Mouse (Mus musculus) hindbrain, embryonic 12.5 days (tissue): Measurements from ENCODE around the gene Rnf167. TPM values are rescaled to one million over a fixed set of nuclear protein-coding genes. Genes with fewer than 3 reads are reported as not detected.

Experiments used
- ATAC-seq: fragments of 200-750 bp; cut with Nextera tagmentation; 2 replicates; pipeline ENCODE4 v1.8.0; 2017; ENCODE audit warnings: moderate TSS enrichment; ENCODE audit not compliant: low FRiP score
- H3K27ac ChIP-seq: fragments of 300-500 bp; sonication (generic); 2 replicates; pipeline ENCODE4 v1.5.1; 2016; ENCODE audit warnings: mild to moderate bottlenecking
- H3K27me3 ChIP-seq: fragments of 300-500 bp; sonication (generic); 2 replicates; pipeline ENCODE4 v1.6.1; 2016; ENCODE audit warnings: mild to moderate bottlenecking
- H3K36me3 ChIP-seq: fragments of 300-500 bp; sonication (generic); 2 replicates; pipeline ENCODE4 v1.6.1; 2016; ENCODE audit warnings: mild to moderate bottlenecking
- H3K4me1 ChIP-seq: fragments of 300-500 bp; sonication (generic); 2 replicates; pipeline ENCODE4 v1.6.1; 2016
- H3K4me2 ChIP-seq: fragments of 300-500 bp; sonication (generic); replicated peaks from 2 replicates; pipeline ENCODE4 v1.6.1; 2016; ENCODE audit warnings: mild to moderate bottlenecking
- H3K4me3 ChIP-seq: fragments of 300-500 bp; sonication (generic); 2 replicates; pipeline ENCODE4 v1.5.1; 2016; ENCODE audit warnings: mild to moderate bottlenecking
- H3K9ac ChIP-seq: fragments of 300-500 bp; sonication (generic); 2 replicates; pipeline ENCODE4 v1.6.1; 2016; ENCODE audit warnings: mild to moderate bottlenecking, moderate library complexity
- H3K9me3 ChIP-seq: fragments of 300-500 bp; sonication (generic); replicated peaks from 2 replicates; pipeline ENCODE4 v1.6.1; 2016; ENCODE audit warnings: mild to moderate bottlenecking
- WGBS: fragments of 180-500 bp; shearing (Covaris S2); methylation state at CpG from one replicate; pipeline ENCODE4 v1.1.7; 2016; 5-methylcytosine and 5-hydroxymethylcytosine counted together
- polyA plus RNA-seq: library from polyadenylated mRNA; unstranded; fragments of >200 nt; fragmentation: Nextera tagmentation; extraction: Ambion mirVana; gene quantifications from 2 replicates; pipeline ENCODE4 v1.2.1, GENCODE M21; 2016

The Rnf167 gene
- polyA plus RNA-seq, 1 experiment from 2014 or later: 96.0 TPM

DNA sequence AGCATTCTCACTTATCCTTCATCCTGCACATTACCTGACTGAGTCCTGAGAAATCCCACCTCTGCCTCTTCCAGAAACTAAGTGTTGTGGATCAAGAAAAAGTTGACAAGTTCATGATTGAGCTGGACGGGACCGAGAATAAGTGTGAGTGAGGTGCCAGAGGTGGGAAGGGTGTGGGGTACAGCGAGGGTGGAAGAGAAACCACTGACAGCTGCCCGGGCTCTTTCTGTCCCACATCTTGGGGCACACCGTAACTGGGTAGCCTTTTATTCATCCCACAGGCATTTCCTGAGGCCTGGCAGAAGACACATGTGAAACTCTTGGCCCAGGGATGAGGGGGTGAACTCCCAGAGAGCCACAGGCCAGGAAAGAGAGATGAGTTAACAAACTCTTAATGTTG lies 11.5 kb downstream of the Rnf167 start:
- Histone ChIP-seq H3K36me3 (peaks cover 28% of the 10 kb centered on the region), H3K4me3 (no peak overlapping the region), H3K9ac (0 out of 2 replicates have a peak overlapping the region, but pooled peaks have one; percentile 13), H3K9me3 (no peaks in the 10 kb centered on the region), H3K27ac (no peak overlapping the region), H3K4me2 (no peak overlapping the region), H3K4me1 (peaks cover 23% of the 10 kb centered on the region), H3K27me3 (no peaks in the 10 kb centered on the region)
- WGBS: 92% methylated on average over 5 of the region's 5 CpGs
- ATAC-seq: no peak

DNA sequence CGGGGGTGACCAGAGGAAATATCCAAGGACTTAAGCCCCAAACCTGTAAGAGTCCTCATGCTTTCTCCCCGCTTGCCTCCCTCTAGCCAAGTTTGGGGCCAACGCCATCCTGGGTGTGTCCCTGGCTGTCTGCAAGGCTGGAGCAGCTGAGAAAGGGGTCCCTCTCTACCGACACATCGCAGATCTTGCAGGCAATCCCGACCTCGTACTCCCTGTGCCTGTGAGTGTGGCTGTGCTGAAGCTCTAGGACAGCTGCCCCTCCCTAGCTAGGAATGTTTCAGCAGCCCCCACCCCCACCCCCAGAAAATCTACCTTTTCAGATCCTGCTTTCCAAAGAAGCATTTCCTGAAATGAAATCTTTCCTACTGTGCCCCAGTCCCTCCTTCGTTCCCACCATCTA lies 11.9 kb downstream of the Rnf167 start:
- H3K4me2 ChIP-seq: no peak overlapping the region
- H3K27me3 ChIP-seq: no peaks in the 10 kb centered on the region
- no peak overlapping the region for H3K9ac ChIP-seq
- no peak overlapping the region for H3K27ac ChIP-seq
- ATAC-seq: no peak
- peaks cover 23% of the 10 kb centered on the region for H3K4me1 ChIP-seq
- H3K36me3 ChIP-seq: peaks cover 32% of the 10 kb centered on the region
- H3K9me3 ChIP-seq: no peaks in the 10 kb centered on the region
- no peak overlapping the region for H3K4me3 ChIP-seq
- WGBS: 75% methylated on average over 8 of the region's 8 CpGs

DNA sequence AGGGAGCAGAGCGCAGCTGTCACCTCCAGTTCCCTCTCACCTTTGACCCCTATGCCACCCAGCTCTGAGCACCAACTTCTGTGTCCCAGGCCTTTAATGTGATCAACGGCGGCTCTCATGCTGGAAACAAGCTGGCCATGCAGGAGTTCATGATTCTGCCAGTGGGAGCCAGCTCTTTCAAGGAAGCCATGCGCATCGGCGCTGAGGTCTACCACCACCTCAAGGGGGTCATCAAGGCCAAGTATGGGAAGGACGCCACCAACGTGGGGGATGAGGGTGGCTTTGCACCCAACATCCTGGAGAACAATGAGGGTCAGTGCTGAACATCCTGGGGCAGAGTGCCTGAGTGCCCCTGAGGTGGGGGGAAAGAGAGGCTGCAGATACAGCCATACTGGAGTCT lies 13.5 kb downstream of the Rnf167 start:
- H3K4me3 ChIP-seq: no peak overlapping the region
- H3K4me2 ChIP-seq: no peak overlapping the region
- no peaks in the 10 kb centered on the region for H3K27me3 ChIP-seq
- peak overlapping the region; percentile 35; the same call in 1 of the 2 replicates for H3K27ac ChIP-seq
- peaks cover 19% of the 10 kb centered on the region for H3K4me1 ChIP-seq
- peaks cover 47% of the 10 kb centered on the region for H3K36me3 ChIP-seq
- ATAC-seq: no peak
- 93% methylated on average over 8 of the region's 8 CpGs for WGBS
- H3K9me3 ChIP-seq: no peaks in the 10 kb centered on the region
- H3K9ac ChIP-seq: no peak overlapping the region

DNA sequence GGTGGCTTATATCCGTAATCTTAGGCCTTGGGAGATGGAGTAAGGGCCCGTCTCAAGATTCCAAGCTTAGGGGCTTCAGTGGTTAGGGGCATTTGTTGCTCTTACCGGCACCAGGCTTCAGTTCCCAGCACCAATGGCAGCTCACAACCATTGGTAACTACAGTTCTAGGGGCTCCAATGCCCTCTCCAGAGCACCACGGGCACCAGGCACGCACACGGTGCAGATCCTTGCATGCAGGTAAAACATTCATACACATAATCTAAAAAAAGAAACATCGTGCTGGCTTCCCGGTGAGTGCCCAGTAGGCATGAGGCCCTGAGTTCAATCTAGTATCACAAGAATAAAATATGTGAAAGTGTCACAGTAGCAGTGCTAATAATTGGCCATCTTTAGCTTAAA lies 16.1 kb downstream of the Rnf167 start:
- Histone ChIP-seq H3K4me3 (no peak overlapping the region), H3K4me1 (peaks cover 10% of the 10 kb centered on the region), H3K27me3 (no peaks in the 10 kb centered on the region), H3K36me3 (peaks cover 54% of the 10 kb centered on the region), H3K9ac (no peak overlapping the region), H3K27ac (no peak overlapping the region), H3K9me3 (no peaks in the 10 kb centered on the region), H3K4me2 (no peak overlapping the region)
- ATAC-seq: no peak
- 93% methylated on average over 8 of the region's 8 CpGs for WGBS

DNA sequence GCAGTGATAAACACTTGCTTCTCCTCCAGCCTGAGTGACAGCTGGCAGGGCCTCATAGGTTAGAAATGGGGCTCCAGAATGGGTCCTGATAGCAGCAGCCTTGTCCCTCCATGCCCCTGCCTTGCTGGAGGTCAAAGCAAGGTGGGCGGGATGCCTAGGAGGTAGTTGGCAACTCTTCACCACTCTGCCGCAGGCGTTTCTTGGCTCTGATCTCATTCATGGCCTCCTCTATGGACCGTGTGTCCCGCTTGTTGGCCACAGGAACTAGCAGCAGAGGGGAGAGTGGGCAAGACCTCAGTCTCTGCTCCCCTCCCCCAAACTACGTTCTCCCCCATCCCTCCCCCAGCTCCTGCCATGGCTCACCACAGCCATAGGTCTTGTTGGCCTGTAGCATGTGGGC lies 16.9 kb downstream of the Rnf167 start:
- WGBS: 92% methylated on average over 6 of the region's 6 CpGs

DNA sequence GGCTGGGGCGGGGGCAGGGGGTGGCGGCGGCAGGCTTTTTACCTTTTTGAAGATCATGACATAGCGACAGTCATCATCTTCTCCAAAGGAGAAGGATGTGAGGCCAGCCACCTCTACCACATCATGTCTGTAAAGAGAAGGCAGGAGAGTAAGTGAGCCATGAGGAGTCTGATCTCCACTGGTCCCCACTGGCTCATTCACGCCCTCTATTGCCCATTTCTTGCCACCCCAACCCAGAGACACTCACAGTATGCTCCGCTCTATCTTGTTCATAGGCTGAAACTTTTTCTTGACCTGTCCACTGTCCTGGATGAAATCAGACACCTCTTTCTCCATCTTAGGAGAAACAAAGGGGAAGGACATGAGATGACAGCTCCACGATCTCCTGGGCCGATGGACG lies 17.7 kb downstream of the Rnf167 start:
- ATAC-seq: no peak
- Histone ChIP-seq H3K27me3 (no peaks in the 10 kb centered on the region), H3K27ac (no peak overlapping the region), H3K9ac (no peak overlapping the region), H3K4me3 (no peak overlapping the region), H3K4me2 (no peak overlapping the region), H3K4me1 (peaks cover 12% of the 10 kb centered on the region), H3K9me3 (no peaks in the 10 kb centered on the region), H3K36me3 (peaks cover 53% of the 10 kb centered on the region)
- 92% methylated on average over 9 of the region's 9 CpGs for WGBS

More for the DNA sequence above, 16.9 kb downstream of the Rnf167 start:
- peaks cover 12% of the 10 kb centered on the region for H3K4me1 ChIP-seq
- no peak overlapping the region for H3K27ac ChIP-seq
- H3K27me3 ChIP-seq: no peaks in the 10 kb centered on the region
- no peak for ATAC-seq
- no peaks in the 10 kb centered on the region for H3K9me3 ChIP-seq
- peaks cover 54% of the 10 kb centered on the region for H3K36me3 ChIP-seq
- no peak overlapping the region for H3K4me3 ChIP-seq
- H3K9ac ChIP-seq: no peak overlapping the region
- no peak overlapping the region for H3K4me2 ChIP-seq

DNA sequence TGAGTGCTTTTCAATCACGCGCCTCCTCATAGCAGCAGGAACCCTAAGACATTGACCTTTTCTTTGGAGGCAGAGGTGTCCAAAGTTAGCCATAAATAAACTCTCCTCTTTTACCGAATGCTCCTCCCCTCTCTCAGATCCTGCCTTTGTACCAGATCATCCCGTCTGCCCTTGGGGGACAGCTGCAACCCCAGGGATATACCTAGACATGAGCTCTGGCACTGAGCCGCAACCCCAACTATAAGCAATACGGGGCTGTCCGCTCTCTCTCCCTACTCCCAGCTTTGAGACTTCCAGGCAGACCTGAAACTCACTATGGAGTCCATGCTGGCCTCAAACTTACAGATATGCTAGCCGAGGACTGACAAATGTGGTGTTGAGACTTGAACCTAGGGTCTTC lies 19.7 kb downstream of the Rnf167 start:
- no peak for ATAC-seq
- WGBS: 93% methylated on average over 8 of the region's 8 CpGs
- H3K4me1 ChIP-seq: peaks cover 27% of the 10 kb centered on the region
- no peak overlapping the region for H3K4me3 ChIP-seq
- H3K27ac ChIP-seq: no peak overlapping the region
- no peak overlapping the region for H3K9ac ChIP-seq
- H3K27me3 ChIP-seq: no peaks in the 10 kb centered on the region
- no peaks in the 10 kb centered on the region for H3K9me3 ChIP-seq
- H3K36me3 ChIP-seq: peaks cover 48% of the 10 kb centered on the region
- no peak overlapping the region for H3K4me2 ChIP-seq

DNA sequence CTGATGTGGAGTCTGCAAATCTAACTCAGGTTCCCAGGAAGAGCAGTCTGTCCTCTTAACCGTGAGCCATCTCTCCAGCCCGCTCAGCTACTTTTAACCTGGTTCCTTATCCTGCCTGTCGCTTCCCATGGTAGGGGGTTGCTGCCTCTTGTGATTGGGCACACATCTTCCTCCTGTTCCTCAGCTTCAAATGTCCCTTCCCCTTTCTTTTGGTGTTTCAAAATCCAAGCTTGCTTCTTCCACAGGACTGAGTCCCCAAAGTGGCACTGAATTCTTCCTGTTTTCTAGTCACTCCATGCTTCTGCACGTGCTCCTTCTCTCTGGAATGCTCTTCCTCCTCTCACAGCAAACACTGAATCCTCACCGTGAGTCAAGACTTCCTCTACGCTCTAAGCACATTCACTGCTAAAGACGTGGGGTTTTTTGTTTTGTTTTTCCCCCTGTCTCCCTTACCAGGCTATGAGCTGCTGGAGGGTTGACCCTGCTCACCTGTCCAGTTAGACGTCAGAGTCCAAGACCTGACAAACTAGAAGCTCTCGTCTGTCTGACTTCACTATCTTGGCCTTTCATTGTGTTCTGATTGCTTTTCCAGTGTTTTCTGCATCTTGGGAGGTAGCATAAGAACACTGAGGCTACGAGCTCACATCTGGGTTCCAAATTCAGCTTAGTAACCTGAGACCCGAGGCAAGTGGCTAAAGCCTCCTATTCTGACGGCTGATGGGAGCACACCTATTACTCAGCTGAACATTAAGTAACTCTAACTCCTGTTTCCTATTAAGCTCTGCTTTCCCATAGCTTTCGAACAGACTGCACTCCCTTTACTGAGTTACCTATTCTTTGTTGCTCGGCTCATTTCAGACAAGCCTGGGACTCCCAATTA lies 20.5 kb downstream of the Rnf167 start:
- H3K27ac ChIP-seq: peak overlapping the region; percentile 97
- peaks cover 27% of the 10 kb centered on the region for H3K4me1 ChIP-seq
- H3K9me3 ChIP-seq: no peaks in the 10 kb centered on the region
- no peak for ATAC-seq
- H3K4me2 ChIP-seq: peak overlapping the region; percentile 76
- H3K36me3 ChIP-seq: peaks cover 42% of the 10 kb centered on the region
- H3K9ac ChIP-seq: peak overlapping the region; percentile 63
- H3K4me3 ChIP-seq: peak overlapping the region; percentile 57
- H3K27me3 ChIP-seq: no peaks in the 10 kb centered on the region
- WGBS: 70% methylated on average over 14 of the region's 14 CpGs

DNA sequence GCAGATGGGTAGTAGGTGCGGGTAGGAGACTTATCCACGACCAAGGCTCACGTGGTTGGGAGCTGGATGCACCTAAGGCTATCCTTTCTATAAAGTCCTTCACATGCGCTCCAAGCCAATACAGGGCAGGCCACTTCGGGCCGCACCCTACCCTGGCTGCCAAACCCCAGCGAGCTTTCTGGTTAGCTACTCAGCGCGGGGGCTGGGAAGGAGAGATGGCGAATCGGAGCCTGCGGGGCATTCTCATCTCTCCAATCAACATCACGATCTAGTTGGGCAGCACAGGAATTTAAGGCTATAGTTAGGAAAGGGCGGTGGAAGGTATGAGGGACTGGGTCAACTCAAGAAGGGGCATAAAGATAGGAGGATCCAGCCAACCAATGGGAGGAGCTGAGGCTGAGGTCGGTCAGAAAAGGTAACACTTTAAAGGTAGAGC lies 21.3 kb downstream of the Rnf167 start:
- Histone ChIP-seq H3K9ac (peak overlapping the region; percentile 63), H3K9me3 (no peaks in the 10 kb centered on the region), H3K4me3 (peak overlapping the region; percentile 57), H3K4me1 (peaks cover 27% of the 10 kb centered on the region), H3K4me2 (peak overlapping the region; percentile 76), H3K27ac (peak overlapping the region; percentile 97), H3K36me3 (peaks cover 33% of the 10 kb centered on the region), H3K27me3 (no peaks in the 10 kb centered on the region)
- 4% methylated on average over 15 of the region's 15 CpGs for WGBS
- ATAC-seq: peak; percentile 53

DNA sequence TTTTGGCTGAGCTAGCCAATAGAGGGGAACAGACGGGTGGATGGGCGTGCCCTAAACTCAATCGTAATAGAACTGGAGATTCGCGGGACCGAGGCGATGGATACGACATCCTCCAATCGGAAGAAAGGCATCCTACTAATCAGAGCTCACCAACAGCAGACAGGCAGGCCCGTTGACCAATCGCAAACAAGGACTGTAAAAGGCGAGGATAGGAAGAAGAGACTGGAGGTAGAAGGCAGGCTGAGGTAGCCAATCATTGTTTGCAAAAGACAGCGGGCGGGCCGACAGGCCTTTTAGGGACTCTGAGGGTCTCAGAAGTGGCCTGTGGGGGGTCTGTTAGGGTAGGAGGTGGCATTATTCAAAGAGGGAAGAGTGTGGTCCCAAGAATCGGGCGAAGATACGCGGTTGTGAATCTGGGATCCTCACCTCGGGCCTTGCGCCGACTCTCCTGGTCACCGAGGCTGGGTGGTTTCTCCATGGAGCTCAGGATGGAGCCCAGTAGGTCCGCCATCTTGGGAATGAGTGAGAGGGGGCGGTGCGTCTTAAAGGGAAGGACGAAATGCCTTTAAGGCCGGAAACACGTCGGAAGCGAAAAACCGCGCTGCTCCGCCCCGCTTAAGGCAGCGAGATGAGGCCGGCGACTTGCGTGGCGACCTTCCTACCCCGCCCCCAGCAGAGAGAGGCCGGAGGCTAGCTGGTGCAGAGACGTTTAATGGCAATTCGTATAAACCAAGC lies 21.9 kb downstream of the Rnf167 start, which contains the start of gene Spag7:
Gene Spag7 (minus strand): TSS at position 646 of the 735 bp plus-strand sequence.
- H3K36me3 ChIP-seq: peaks cover 31% of the 10 kb centered on the region
- peaks cover 27% of the 10 kb centered on the region for H3K4me1 ChIP-seq
- peak; percentile 98 for ATAC-seq
- H3K9ac ChIP-seq: peak within 1 kb of the TSS; percentile 80
- WGBS: under 1% methylated on average over 43 of the region's 44 CpGs
- peak within 1 kb of the TSS; percentile 57 for H3K4me3 ChIP-seq
- peak within 1 kb of the TSS; percentile 85 for H3K4me2 ChIP-seq
- H3K27ac ChIP-seq: peak within 1 kb of the TSS; percentile 97
- no peaks in the 10 kb centered on the region for H3K9me3 ChIP-seq
- no peaks in the 10 kb centered on the region for H3K27me3 ChIP-seq

DNA sequence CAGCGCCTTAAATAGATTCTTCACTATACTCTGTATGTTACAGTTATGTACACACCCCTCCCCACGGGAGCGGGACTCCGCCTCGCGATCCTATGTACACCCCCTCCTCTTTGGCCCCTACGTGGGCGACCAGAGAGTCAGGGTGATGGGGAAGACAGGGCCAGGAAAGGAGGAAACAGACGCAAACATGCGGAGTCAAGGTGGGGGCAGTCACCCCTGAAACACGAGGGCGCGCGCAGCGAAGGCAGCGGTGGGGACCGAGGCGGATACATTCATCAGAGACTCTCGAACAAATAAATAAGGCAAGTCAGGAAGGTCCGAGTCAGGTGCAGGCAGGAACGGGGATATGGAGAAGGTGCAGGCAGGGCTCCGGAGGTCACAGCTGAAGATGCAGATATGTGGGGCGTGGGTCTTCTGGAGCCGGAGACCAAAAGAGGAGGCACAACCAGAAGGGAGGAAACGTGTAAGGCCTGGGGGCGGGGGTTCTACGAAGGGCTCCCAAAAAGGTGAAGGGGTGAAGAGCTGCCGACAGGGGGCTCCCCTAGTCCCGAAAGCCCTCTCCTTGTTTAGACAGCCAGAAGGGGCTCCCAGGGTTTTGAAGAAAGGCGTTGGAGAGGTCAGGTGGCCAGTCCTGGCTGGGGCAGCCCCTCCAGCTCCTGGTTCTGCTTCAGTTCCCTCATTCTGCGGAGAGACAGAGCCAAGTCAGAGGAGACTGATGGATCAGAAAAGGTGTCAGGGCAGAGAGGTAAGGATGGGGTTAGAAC lies 22.7 kb downstream of the Rnf167 start:
- peak; percentile 42 for ATAC-seq
- H3K4me2 ChIP-seq: peak overlapping the region; percentile 85
- peak overlapping the region; percentile 80 for H3K9ac ChIP-seq
- H3K27me3 ChIP-seq: no peaks in the 10 kb centered on the region
- peak overlapping the region; percentile 57 for H3K4me3 ChIP-seq
- peaks cover 29% of the 10 kb centered on the region for H3K36me3 ChIP-seq
- WGBS: under 1% methylated on average over 30 of the region's 31 CpGs
- no peaks in the 10 kb centered on the region for H3K9me3 ChIP-seq
- H3K4me1 ChIP-seq: peaks cover 27% of the 10 kb centered on the region
- peak overlapping the region; percentile 97 for H3K27ac ChIP-seq

DNA sequence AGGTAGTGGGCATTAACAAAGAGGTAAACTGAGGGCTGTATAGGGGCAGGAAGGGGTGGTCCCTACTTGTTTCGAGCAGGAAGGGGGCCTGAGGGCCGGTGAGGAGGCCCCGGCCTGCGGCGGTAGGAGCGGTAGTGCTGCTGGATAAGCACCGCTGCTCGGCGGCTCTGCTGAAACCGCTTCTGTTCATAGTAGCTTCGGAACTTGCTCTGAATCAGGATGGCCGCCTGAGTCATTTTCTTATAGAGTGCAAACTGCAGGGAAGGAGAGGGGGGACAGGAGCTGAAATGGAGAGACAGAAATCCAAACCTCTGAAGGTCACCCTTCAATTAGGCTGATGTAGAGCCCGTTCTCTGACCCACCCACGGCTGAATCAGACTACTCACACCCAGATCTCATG lies 23.4 kb downstream of the Rnf167 start:
- ATAC-seq: no peak
- WGBS: 43% methylated on average over 14 of the region's 14 CpGs
- peak overlapping the region; percentile 57 for H3K4me3 ChIP-seq
- H3K9ac ChIP-seq: peak overlapping the region; percentile 80
- peaks cover 28% of the 10 kb centered on the region for H3K36me3 ChIP-seq
- peaks cover 27% of the 10 kb centered on the region for H3K4me1 ChIP-seq
- H3K27ac ChIP-seq: peak overlapping the region; percentile 97
- peak overlapping the region; percentile 85 for H3K4me2 ChIP-seq
- H3K27me3 ChIP-seq: no peaks in the 10 kb centered on the region
- no peaks in the 10 kb centered on the region for H3K9me3 ChIP-seq
